Mouse (Mus musculus) lung, postnatal 0 days (tissue): ENCODE measurements around the gene Armh3. TPM values are rescaled to one million over a fixed set of nuclear protein-coding genes. Genes with fewer than 3 reads are reported as not detected.

Experiments used
- ATAC-seq: fragments of 200-750 bp; cut with Nextera tagmentation; 2 replicates; pipeline ENCODE4 v1.8.0; 2017; ENCODE audit warnings: moderate library complexity
- DNase-seq: peaks from one replicate; pipeline ENCODE4 v3.0.0-alpha.2; 2016; ENCODE audit warnings: low spot score
- H3K27ac ChIP-seq: fragments of 300-500 bp; sonication (generic); 2 replicates; pipeline ENCODE4 v1.5.1; 2014; ENCODE audit warnings: antibody characterized with exemption, mild to moderate bottlenecking, low read length, mixed read lengths
- H3K27me3 ChIP-seq: fragments of 300-500 bp; sonication (generic); replicated peaks from 2 replicates; pipeline ENCODE4 v1.6.1; 2014; ENCODE audit warnings: low read length, mixed read lengths; ENCODE audit not compliant: insufficient read depth
- H3K36me3 ChIP-seq: fragments of 300-500 bp; sonication (generic); 2 replicates; pipeline ENCODE4 v1.6.1; 2014; ENCODE audit warnings: low read length, mixed read lengths; ENCODE audit not compliant: insufficient read depth
- H3K4me1 ChIP-seq: fragments of 300-500 bp; sonication (generic); 2 replicates; pipeline ENCODE4 v1.6.1; 2014; ENCODE audit warnings: antibody characterized with exemption, low read depth, low read length, mixed read lengths; ENCODE audit not compliant: insufficient read depth
- H3K4me2 ChIP-seq: fragments of 300-500 bp; sonication (generic); replicated peaks from 2 replicates; pipeline ENCODE4 v1.6.1; 2014; ENCODE audit warnings: low read depth, mild to moderate bottlenecking, low read length, moderate library complexity, mixed read lengths
- H3K4me3 ChIP-seq: fragments of 300-500 bp; sonication (generic); 2 replicates; pipeline ENCODE4 v1.5.1; 2014; ENCODE audit warnings: low read depth, low read length
- H3K9ac ChIP-seq: fragments of 300-500 bp; sonication (generic); replicated peaks from 2 replicates; pipeline ENCODE4 v1.6.1; 2014; ENCODE audit warnings: low read depth, mild to moderate bottlenecking
- H3K9me3 ChIP-seq: fragments of 300-500 bp; sonication (generic); 2 replicates; pipeline ENCODE4 v1.6.1; 2016; ENCODE audit warnings: low read length, mixed read lengths
- CTCF ChIP-seq: IDR thresholded peaks from 2 replicates; pipeline ENCODE4 v1.5.1; 2016; ENCODE audit warnings: antibody characterized with exemption, mild to moderate bottlenecking
- EP300 ChIP-seq: IDR thresholded peaks from 2 replicates; pipeline ENCODE4 v1.6.1; 2016; ENCODE audit warnings: antibody characterized with exemption, mild to moderate bottlenecking, control low read depth
- WGBS: fragments of 180-500 bp; shearing (Covaris S2); extraction: QIAGEN DNeasy Blood & Tissue Kit; methylation state at CpG from one replicate; pipeline ENCODE4 v1.1.7; 2014; 5-methylcytosine and 5-hydroxymethylcytosine counted together
- polyA plus RNA-seq: library from polyadenylated mRNA; unstranded; fragments of >200 nt; fragmentation: Nextera tagmentation; extraction: Ambion mirVana; gene quantifications from 2 replicates; pipeline ENCODE4 v1.2.1, GENCODE M21; 2015

The Armh3 gene
- polyA plus RNA-seq, 1 experiment from 2014 or later: 9.0 TPM

DNA sequence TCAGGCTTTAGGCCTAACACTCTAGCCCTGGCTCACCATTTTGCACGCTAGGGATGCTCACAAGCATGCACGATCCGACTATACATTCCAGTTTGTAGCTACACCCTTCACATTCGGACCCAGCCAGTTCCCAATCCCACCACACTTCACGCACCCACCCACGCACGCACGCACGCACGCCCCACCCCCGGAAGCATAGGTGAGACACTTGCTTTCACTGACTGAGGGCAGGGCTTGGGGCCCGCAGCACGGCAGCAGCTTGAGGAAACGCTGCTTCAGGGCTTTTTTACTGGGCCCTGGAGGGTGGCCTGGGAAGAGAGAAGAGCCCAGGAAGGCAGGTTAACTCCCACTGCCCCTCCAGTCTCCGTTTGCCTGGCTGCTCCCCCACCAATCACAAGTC is 201.4 kb downstream of the Armh3 start:
- ATAC-seq (no peak), DNase-seq (peak; percentile 4)
- Histone ChIP-seq H3K36me3 (no peaks in the 10 kb centered on the region), H3K9ac (no peak overlapping the region), H3K4me1 (no peaks in the 10 kb centered on the region), H3K4me2 (no peak overlapping the region), H3K9me3 (no peaks in the 10 kb centered on the region), H3K27ac (no peak overlapping the region), H3K27me3 (no peaks in the 10 kb centered on the region), H3K4me3 (no peak overlapping the region)
- TF ChIP-seq CTCF: no peak
- 77% methylated on average over 15 of the region's 15 CpGs for WGBS

DNA sequence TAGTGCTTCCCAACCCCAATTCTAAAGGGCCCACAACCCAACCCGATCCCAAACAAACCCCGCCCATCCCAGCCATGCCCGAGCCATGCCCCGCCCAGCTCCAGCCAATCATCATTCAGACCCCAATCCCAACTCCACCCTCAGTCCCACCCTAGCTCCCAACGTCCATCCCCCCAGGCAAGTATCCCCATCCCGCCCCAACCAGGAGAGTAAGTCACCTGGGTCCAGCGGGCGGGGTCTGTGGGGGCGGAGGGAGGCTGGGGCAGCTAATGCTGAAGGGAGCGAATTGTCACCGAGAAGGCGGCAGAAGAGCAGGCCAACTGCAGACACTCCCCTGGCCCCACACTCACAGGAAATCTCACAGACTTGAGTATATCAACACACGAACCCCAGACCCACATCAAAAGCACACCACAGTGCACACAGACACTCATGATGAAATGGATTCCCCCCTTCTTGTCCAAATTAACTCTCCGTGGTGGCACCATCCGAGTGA is 202.2 kb downstream of the Armh3 start:
- Histone ChIP-seq H3K9me3 (no peaks in the 10 kb centered on the region), H3K4me3 (no peak overlapping the region), H3K27ac (peak overlapping the region; percentile 14; the same call in 1 of the 2 replicates), H3K4me1 (no peaks in the 10 kb centered on the region), H3K36me3 (no peaks in the 10 kb centered on the region), H3K9ac (no peak overlapping the region), H3K4me2 (peak overlapping the region; percentile 41), H3K27me3 (no peaks in the 10 kb centered on the region)
- ATAC-seq (peak; percentile 73), DNase-seq (peak; percentile 54)
- WGBS: 9% methylated on average over 15 of the region's 15 CpGs
- TF ChIP-seq EP300: no peak
- no peak for TF ChIP-seq CTCF

DNA sequence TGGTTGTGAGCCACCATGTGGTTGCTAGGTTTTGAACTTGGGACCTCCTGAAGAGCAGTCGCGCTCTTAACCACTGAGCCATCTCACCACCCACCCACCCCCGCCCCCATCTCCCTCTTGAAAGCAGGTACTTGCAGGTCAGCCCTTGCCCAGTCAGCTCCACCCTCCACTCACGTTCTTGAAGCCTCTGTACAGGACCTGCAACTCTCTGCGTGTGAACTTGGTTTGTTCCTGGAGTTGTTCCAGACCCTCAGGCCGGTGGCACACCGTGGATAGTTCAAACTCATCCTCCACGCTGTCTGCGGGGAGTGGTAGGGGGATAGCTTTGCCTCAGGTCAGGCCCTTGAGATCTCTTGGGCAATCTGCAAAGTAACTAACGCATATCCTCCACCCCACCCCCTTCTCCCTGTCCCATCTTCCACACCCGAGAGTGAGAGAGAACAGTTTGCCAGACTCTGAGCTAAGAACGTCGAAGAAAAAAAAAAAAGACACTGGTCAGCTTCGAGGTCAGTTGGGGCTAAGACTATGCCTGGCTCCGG is 202.8 kb downstream of the Armh3 start:
- Histone ChIP-seq H3K27ac (peak overlapping the region; percentile 14; the same call in 1 of the 2 replicates), H3K9me3 (no peaks in the 10 kb centered on the region), H3K4me2 (peak overlapping the region; percentile 41), H3K4me1 (no peaks in the 10 kb centered on the region), H3K9ac (no peak overlapping the region), H3K4me3 (no peak overlapping the region), H3K27me3 (no peaks in the 10 kb centered on the region), H3K36me3 (no peaks in the 10 kb centered on the region)
- DNase-seq (peak; percentile 69), ATAC-seq (peak; percentile 66)
- WGBS: 18% methylated on average over 15 of the region's 15 CpGs
- TF ChIP-seq EP300 (no peak), CTCF (no peak)

DNA sequence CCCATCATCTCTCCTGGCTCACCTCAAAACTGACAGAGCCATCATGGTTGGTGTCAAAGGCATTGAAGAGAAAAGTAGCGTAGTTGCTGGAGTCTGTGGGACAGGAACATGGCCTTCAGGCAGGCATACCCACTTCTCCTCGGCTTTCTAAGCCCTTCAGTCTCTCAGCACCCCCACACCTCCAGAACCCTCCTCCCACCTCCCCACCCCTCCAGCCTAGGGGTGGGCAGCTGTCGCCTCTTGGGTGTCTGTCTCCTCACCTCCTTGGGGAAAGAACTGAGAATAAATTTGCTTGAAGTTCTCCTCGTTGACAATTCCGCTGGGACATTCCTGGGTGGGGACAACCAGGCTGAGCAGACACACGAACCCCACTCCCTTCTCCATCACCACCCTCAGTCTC is 203.6 kb downstream of the Armh3 start:
- no peak overlapping the region for H3K9ac ChIP-seq
- H3K4me2 ChIP-seq: no peak overlapping the region
- no peaks in the 10 kb centered on the region for H3K4me1 ChIP-seq
- H3K4me3 ChIP-seq: no peak overlapping the region
- TF ChIP-seq CTCF: no peak
- TF ChIP-seq EP300: no peak
- DNase-seq (peak; percentile 19), ATAC-seq (no peak)
- H3K27me3 ChIP-seq: no peaks in the 10 kb centered on the region
- H3K9me3 ChIP-seq: no peaks in the 10 kb centered on the region
- no peak overlapping the region for H3K27ac ChIP-seq
- H3K36me3 ChIP-seq: no peaks in the 10 kb centered on the region
- 57% methylated on average over 6 of the region's 6 CpGs for WGBS

DNA sequence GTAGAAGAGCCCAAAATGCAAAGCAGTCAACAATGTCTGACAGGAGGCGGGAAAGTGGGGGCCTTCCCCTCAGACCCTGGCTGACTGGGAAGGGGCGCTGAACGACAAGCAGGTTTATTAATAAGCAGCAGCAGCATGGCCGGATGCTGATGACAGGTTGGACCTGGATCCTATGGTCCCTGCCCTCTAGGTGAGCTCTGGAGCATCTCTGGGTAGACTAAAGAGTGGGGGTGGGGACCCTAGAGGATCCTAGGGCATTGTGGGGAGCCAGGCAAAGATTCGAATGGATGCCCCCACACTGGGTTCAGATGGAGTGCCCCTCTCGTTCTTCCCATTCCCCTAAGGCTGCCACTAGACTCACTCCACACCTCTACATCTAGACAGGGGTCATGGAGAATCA is 205.9 kb downstream of the Armh3 start:
- Histone ChIP-seq H3K27ac (no peak overlapping the region), H3K4me3 (no peak overlapping the region), H3K9me3 (no peaks in the 10 kb centered on the region), H3K27me3 (no peaks in the 10 kb centered on the region), H3K36me3 (no peaks in the 10 kb centered on the region), H3K4me1 (no peaks in the 10 kb centered on the region), H3K4me2 (no peak overlapping the region), H3K9ac (no peak overlapping the region)
- DNase-seq: no peak
- ATAC-seq: no peak
- WGBS: 74% methylated on average over 6 of the region's 6 CpGs
- TF ChIP-seq CTCF (no peak), EP300 (no peak)

DNA sequence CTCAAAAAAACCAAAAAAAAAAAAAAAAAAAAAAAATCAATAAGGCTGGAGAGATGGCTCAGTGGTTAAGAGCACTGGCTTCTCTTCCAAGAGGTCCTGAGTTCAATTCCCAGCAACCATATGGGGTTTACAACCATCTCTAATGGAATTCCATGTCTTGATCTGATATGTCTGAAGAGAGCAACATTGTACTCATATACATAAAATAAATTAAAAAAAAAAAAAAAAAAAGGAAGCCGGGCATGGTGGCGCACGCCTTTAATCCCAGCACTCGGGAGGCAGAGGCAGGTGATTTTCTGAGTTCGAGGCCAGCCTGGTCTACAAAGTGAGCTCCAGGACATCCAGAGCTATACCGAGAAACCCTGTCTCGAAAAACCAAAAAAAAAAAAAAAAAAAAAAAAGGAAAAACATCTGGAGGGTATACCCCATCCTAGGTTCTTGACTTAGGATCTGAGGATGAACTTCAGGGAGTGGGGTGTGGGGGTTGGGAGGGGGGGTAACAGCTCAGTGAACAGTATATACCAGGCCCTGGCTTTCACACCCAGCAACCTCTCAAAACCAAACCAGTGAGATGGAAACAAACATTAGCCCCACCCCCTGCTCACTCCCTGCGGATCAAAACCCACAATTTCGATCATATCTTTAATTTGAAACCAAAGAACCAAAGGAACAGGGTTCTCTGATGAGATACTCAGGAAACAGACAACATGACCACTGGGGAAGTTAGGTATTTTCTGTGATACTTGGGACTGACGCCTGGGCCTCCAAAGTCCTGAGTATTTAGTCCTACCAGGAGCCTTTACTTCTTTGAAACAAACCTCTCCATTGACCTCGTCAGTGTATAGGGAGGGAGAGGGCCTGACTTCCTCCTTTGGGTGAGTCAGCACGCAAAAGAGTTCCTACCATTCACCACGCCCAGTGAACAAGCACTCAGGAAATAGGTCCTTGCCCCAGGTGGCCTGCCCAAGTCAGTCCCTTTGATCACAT is 208.1 kb downstream of the Armh3 start:
- no peak for TF ChIP-seq CTCF
- peak; percentile 53; the same call in 1 of the 2 replicates for TF ChIP-seq EP300
- DNase-seq: peak; percentile 90
- Histone ChIP-seq H3K9ac (no peak overlapping the region), H3K9me3 (no peaks in the 10 kb centered on the region), H3K4me2 (no peak overlapping the region), H3K4me3 (no peak overlapping the region), H3K27ac (peak overlapping the region; percentile 60; the same call in 1 of the 2 replicates), H3K27me3 (no peaks in the 10 kb centered on the region), H3K4me1 (no peaks in the 10 kb centered on the region), H3K36me3 (no peaks in the 10 kb centered on the region)
- WGBS: 66% methylated on average over 13 of the region's 13 CpGs
- peak; percentile 84 for ATAC-seq
